9 mouse cellular contexts compared by ENCODE assay signal in genomic region chr10:99241829-99242711, GRCm38 (mm10). TPM values are rescaled to one million over a fixed set of nuclear protein-coding genes. Genes with fewer than 3 reads are reported as not detected.
DNase-seq lines count a peak whose midpoint lies in the region; ATAC-seq and TF ChIP-seq lines count a peak whose summit lies in the region.
"Had no signal": no experiment of that assay in that cellular context is flagged by ENCODE, and none has a peak within 500 bp of the region (broad histone marks: within the 10 kb centered on the region; RNA-seq: fewer than 3 reads in every experiment).

No protein-coding gene starts in this region.

- DNase-seq in kidney, postnatal 0 days (ENCODE audit: low spot score): no peak
- no peak for DNase-seq in kidney, adult 2 months
- no peak for DNase-seq in Patski (ENCODE audit: low read depth, low spot score)
- DNase-seq in forelimb bud, embryonic 11.5 days (ENCODE audit: low read depth, low spot score): peak; percentile 56
- DNase-seq in lung, postnatal 10 days: peak; percentile 39
- peak; percentile 73 for DNase-seq in thymus, adult 2 months
- no peak for DNase-seq in kidney, adult 9 months
- no peak for DNase-seq in kidney, adult 18-20 months

- POLR2A ChIA-PET in Patski (lab: Charles Lee): interaction anchor here (0.9 to 4.4 kb wide), 3 partner anchors 8 to 20 kb away, joined by 3 to 41 read pairs (median 5); partner anchors contain the start of gene Dusp6

- no peak overlapping the region for H3K4me3 ChIP-seq in kidney, postnatal 0 days (replicated peaks; ENCODE audit: low read depth, low read length)
- H3K4me3 ChIP-seq in kidney, adult 2 months (ENCODE audit: insufficient read depth, low read depth, low read length): no peak overlapping the region
- peak overlapping the region; percentile 44 for H3K4me3 ChIP-seq in thymus, adult 2 months (ENCODE audit: control insufficient read depth, insufficient read depth, low read length)
- H3K4me3 ChIP-seq: erythroblast, embryonic 14.5 days had no signal

- in situ Hi-C loops in Patski (cut with MboI; ENCODE audit: low pct_unique_long_range_greater_than_20kb): no loop called here

- H3K9ac ChIP-seq in kidney, postnatal 0 days (ENCODE audit: low read depth, low read length): no peak overlapping the region

- WGBS in kidney, postnatal 0 days: 48% methylated on average over 16 of the region's 16 CpGs
- whole genome bisulfite sequencing in kidney, adult 2 months: 72% methylated on average over 16 of the region's 16 CpGs
- 11% methylated on average over 16 of the region's 16 CpGs for WGBS in thymus, adult 2 months

- H3K9me3 ChIP-seq in kidney, postnatal 0 days (replicated peaks; ENCODE audit: low read length): no peaks in the 10 kb centered on the region

- CTCF ChIA-PET in Patski (lab: Charles Lee): interaction anchor here (0.8 to 2.3 kb wide), 6 partner anchors 15 to 53 kb away, joined by 3 to 7 read pairs (median 4); no protein-coding TSS in a partner anchor

- no peak for TF ChIP-seq POLR2A in kidney, adult 2 months (IDR thresholded peaks at IDR 0.05; ENCODE audit: low read depth, low read length)
- TF ChIP-seq POLR2A in thymus, adult 2 months (IDR thresholded peaks at IDR 0.05; ENCODE audit: control insufficient read depth, extremely low read depth, insufficient read depth, low read length, poor library complexity): no peak

- no peaks in the 10 kb centered on the region for H3K27me3 ChIP-seq in kidney, postnatal 0 days (ENCODE audit: insufficient read depth, low read length)
- no peaks in the 10 kb centered on the region for H3K27me3 ChIP-seq in kidney, adult 2 months (replicated peaks; ENCODE audit: control insufficient read depth, insufficient read depth, low read length)
- no peaks in the 10 kb centered on the region for H3K27me3 ChIP-seq in Patski
- H3K27me3 ChIP-seq in thymus, adult 2 months (ENCODE audit: control insufficient read depth, insufficient read depth, low read length): no peaks in the 10 kb centered on the region

- no peak overlapping the region for H3K4me2 ChIP-seq in kidney, postnatal 0 days (ENCODE audit: low read length)

- no peak for ATAC-seq in kidney, postnatal 0 days (replicated peaks; ENCODE audit: low FRiP score, low read depth)
- ATAC-seq in Patski: peak; percentile 88

- H3K36me3 ChIP-seq in kidney, postnatal 0 days (ENCODE audit: insufficient read depth, low read length): no peaks in the 10 kb centered on the region
- H3K36me3 ChIP-seq in kidney, adult 2 months (ENCODE audit: control insufficient read depth, insufficient read depth, low read length): no peaks in the 10 kb centered on the region
- H3K36me3 ChIP-seq in thymus, adult 2 months (ENCODE audit: control insufficient read depth, insufficient read depth, low read length): no peaks in the 10 kb centered on the region

- H3K27ac ChIP-seq in kidney, postnatal 0 days: peak overlapping the region; percentile 36; the same call in 1 of the 2 replicates
- H3K27ac ChIP-seq in kidney, adult 2 months (ENCODE audit: insufficient read depth, low read depth, low read length): no peak overlapping the region
- peak overlapping the region; percentile 100 for H3K27ac ChIP-seq in thymus, adult 2 months (ENCODE audit: control insufficient read depth, insufficient read depth, low read length)

- no peak for TF ChIP-seq CTCF in kidney, postnatal 0 days (IDR thresholded peaks at IDR 0.05; ENCODE audit: low read depth)
- TF ChIP-seq CTCF in kidney, adult 2 months (conservative IDR thresholded peaks at IDR 0.05; ENCODE audit: insufficient read depth, insufficient read length, low read depth, low read length): no peak
- TF ChIP-seq CTCF in Patski (IDR thresholded peaks at IDR 0.05): no peak
- no peak for TF ChIP-seq CTCF in thymus, adult 2 months (IDR thresholded peaks at IDR 0.05; ENCODE audit: borderline replicate concordance, control insufficient read depth, extremely low read depth, insufficient read depth, low read length, poor library complexity)

- H3K4me1 ChIP-seq in kidney, postnatal 0 days (replicated peaks; ENCODE audit: insufficient read depth, low read length): 0 out of 2 replicates have a peak, but pooled peaks cover 3% of the 10 kb centered on the region
- H3K4me1 ChIP-seq in kidney, adult 2 months (ENCODE audit: control insufficient read depth, insufficient read depth, low read length): 0 out of 2 replicates have a peak, but pooled peaks cover 3% of the 10 kb centered on the region
- H3K4me1 ChIP-seq in thymus, adult 2 months (replicated peaks; ENCODE audit: control insufficient read depth, insufficient read depth, low read length): peaks cover 20% of the 10 kb centered on the region

RNA-seq across cellular contexts. Expression of gene Dusp6, which starts 21.0 kb away (rescaled TPM):
- 70.2 and 73.4 TPM in 2 replicates for polyA plus RNA-seq in kidney, postnatal 0 days (2015; fragmentation: Nextera tagmentation; extraction: Ambion mirVana)
- polyA plus RNA-seq in kidney, adult 2 months (2012; rRNA removed): 46.6 and 50.5 TPM in 2 replicates
- polyA plus RNA-seq in Patski (2021): 125 TPM
- 43.9 and 46.1 TPM in 2 replicates for polyA plus RNA-seq in thymus, adult 2 months (2012; rRNA removed)

Comparison
In these comparisons a context has a peak if more than half of its experiments do, and no peak if none do; other contexts are left out.
1. DNase-seq: peak in forelimb bud, embryonic 11.5 days (single experiment), lung, postnatal 10 days (single experiment) and thymus, adult 2 months (single experiment); none in kidney, postnatal 0 days (single experiment), kidney, adult 2 months (single experiment), Patski (single experiment), kidney, adult 9 months (single experiment) and kidney, adult 18-20 months (single experiment).